Mouse (Mus musculus): ENCODE measurements around the gene Ppp1r15a.

DNA sequence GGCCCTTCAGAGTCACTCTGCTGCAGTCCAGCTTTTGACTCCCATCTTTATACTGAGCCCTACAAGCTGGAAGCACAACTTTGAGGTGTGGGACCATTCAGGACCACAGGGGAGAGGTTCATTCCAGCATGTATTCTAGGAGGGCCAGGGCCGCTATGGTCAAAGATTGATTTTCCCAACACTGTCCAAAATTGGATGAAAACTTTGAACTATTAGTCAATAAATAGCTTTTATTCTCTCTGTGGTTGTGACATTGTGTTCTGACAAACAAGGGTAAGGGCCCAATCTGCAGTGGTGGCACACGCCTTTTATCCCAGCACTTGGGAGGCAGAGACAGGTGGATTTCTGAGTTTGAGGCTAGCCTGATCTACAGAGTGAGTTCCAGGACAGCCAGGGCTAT, 27.9 kb upstream of the Ppp1r15a start:
- TF ChIP-seq POLR2A (IDR thresholded peaks at IDR 0.05; ENCODE audit: borderline replicate concordance, control insufficient read depth, low read depth, low read length) (no peak), CTCF (IDR thresholded peaks at IDR 0.05; ENCODE audit: control insufficient read depth, insufficient read depth, low read length) (no peak)
